Mouse (Mus musculus): Measurements from ENCODE around the gene Pmm1. TPM values are rescaled to one million over a fixed set of nuclear protein-coding genes. Genes with fewer than 3 reads are reported as not detected.
A peak's percentile ranks its signal among the peaks of the same experiment; 100 is the strongest.

Pmm1 gene
- polyA plus RNA-seq, 1 experiment from 2014 or later, result 17.1 TPM

- no peak for ATAC-seq (ENCODE audit: insufficient number of reproducible peaks, insufficient read depth, low FRiP score, low TSS enrichment, low read depth)
- H3K27ac ChIP-seq, result no peak overlapping the region
- WGBS, result 62% methylated on average over 8 of the region's 8 CpGs
Observed at GRCm38 (mm10) chr15:81956457-81956856, 4.3 kb downstream of the Pmm1 start.

GRCm38 (mm10) chr15:81955414-81955813 is 5.3 kb downstream of the Pmm1 start:
- H3K27me3 ChIP-seq, result no peaks in the 10 kb centered on the region
- no peak for ATAC-seq (ENCODE audit: insufficient number of reproducible peaks, insufficient read depth, low FRiP score, low TSS enrichment, low read depth)
- no peaks in the 10 kb centered on the region for H3K9me3 ChIP-seq
- H3K4me1 ChIP-seq (replicated peaks), result peaks cover 9% of the 10 kb centered on the region; the same call in 1 of the 2 replicates
- WGBS, result 91% methylated on average over 15 of the region's 15 CpGs
- peaks cover 11% of the 10 kb centered on the region for H3K36me3 ChIP-seq
- no peak overlapping the region for H3K9ac ChIP-seq (replicated peaks)
- no peak overlapping the region for H3K4me3 ChIP-seq (replicated peaks)
- no peak overlapping the region for H3K27ac ChIP-seq
- no peak overlapping the region for H3K4me2 ChIP-seq

More at GRCm38 (mm10) chr15:81956457-81956856, 4.3 kb downstream of the Pmm1 start:
- Histone ChIP-seq H3K4me3 (replicated peaks) (no peak overlapping the region), H3K9ac (replicated peaks) (no peak overlapping the region), H3K36me3 (peaks cover 11% of the 10 kb centered on the region), H3K4me1 (replicated peaks) (peaks cover 10% of the 10 kb centered on the region; the same call in 1 of the 2 replicates), H3K27me3 (no peaks in the 10 kb centered on the region), H3K4me2 (no peak overlapping the region), H3K9me3 (no peaks in the 10 kb centered on the region)

GRCm38 (mm10) chr15:81954716-81955115 is 6.0 kb downstream of the Pmm1 start:
- H3K27me3 ChIP-seq, result no peaks in the 10 kb centered on the region
- peaks cover 11% of the 10 kb centered on the region for H3K36me3 ChIP-seq
- 91% methylated on average over 6 of the region's 6 CpGs for WGBS
- no peak for ATAC-seq (ENCODE audit: insufficient number of reproducible peaks, insufficient read depth, low FRiP score, low TSS enrichment, low read depth)
- H3K9ac ChIP-seq (replicated peaks), result no peak overlapping the region
- no peak overlapping the region for H3K4me3 ChIP-seq (replicated peaks)
- H3K27ac ChIP-seq, result no peak overlapping the region
- H3K4me2 ChIP-seq, result no peak overlapping the region
- no peaks in the 10 kb centered on the region for H3K9me3 ChIP-seq
- H3K4me1 ChIP-seq (replicated peaks), result peaks cover 2% of the 10 kb centered on the region; the same call in 1 of the 2 replicates

GRCm38 (mm10) chr15:81954151-81954583 is 6.6 kb downstream of the Pmm1 start:
- Histone ChIP-seq H3K9ac (replicated peaks) (no peak overlapping the region), H3K4me2 (no peak overlapping the region), H3K36me3 (peaks cover 11% of the 10 kb centered on the region), H3K27me3 (no peaks in the 10 kb centered on the region), H3K9me3 (no peaks in the 10 kb centered on the region), H3K4me1 (replicated peaks) (no peaks in the 10 kb centered on the region), H3K4me3 (replicated peaks) (no peak overlapping the region), H3K27ac (no peak overlapping the region)
- 93% methylated on average over 9 of the region's 9 CpGs for WGBS
- no peak for ATAC-seq (ENCODE audit: insufficient number of reproducible peaks, insufficient read depth, low FRiP score, low TSS enrichment, low read depth)

GRCm38 (mm10) chr15:81952310-81952709 is 8.4 kb downstream of the Pmm1 start:
- H3K27me3 ChIP-seq, result no peaks in the 10 kb centered on the region
- peaks cover 12% of the 10 kb centered on the region for H3K36me3 ChIP-seq
- WGBS, result 76% methylated on average over 4 of the region's 4 CpGs
- no peak overlapping the region for H3K27ac ChIP-seq
- ATAC-seq (ENCODE audit: insufficient number of reproducible peaks, insufficient read depth, low FRiP score, low TSS enrichment, low read depth), result no peak
- H3K4me2 ChIP-seq, result no peak overlapping the region
- no peak overlapping the region for H3K9ac ChIP-seq (replicated peaks)
- no peak overlapping the region for H3K4me3 ChIP-seq (replicated peaks)
- H3K4me1 ChIP-seq (replicated peaks), result no peaks in the 10 kb centered on the region
- H3K9me3 ChIP-seq, result no peaks in the 10 kb centered on the region

- no peak overlapping the region for H3K27ac ChIP-seq
- ATAC-seq (ENCODE audit: insufficient number of reproducible peaks, insufficient read depth, low FRiP score, low TSS enrichment, low read depth), result no peak
- H3K4me1 ChIP-seq (replicated peaks), result no peaks in the 10 kb centered on the region
- no peaks in the 10 kb centered on the region for H3K9me3 ChIP-seq
- no peak overlapping the region for H3K4me2 ChIP-seq
- WGBS, result 85% methylated on average over 9 of the region's 9 CpGs
- H3K9ac ChIP-seq (replicated peaks), result no peak overlapping the region
- peaks cover 15% of the 10 kb centered on the region for H3K36me3 ChIP-seq
- H3K27me3 ChIP-seq, result no peaks in the 10 kb centered on the region
- H3K4me3 ChIP-seq (replicated peaks), result no peak overlapping the region
Observed at GRCm38 (mm10) chr15:81951159-81951558, 9.6 kb downstream of the Pmm1 start.

GRCm38 (mm10) chr15:81950716-81951115 is 10.0 kb downstream of the Pmm1 start:
- H3K36me3 ChIP-seq, result peaks cover 15% of the 10 kb centered on the region
- no peaks in the 10 kb centered on the region for H3K9me3 ChIP-seq
- no peak overlapping the region for H3K9ac ChIP-seq (replicated peaks)
- H3K4me3 ChIP-seq (replicated peaks), result no peak overlapping the region
- ATAC-seq (ENCODE audit: insufficient number of reproducible peaks, insufficient read depth, low FRiP score, low TSS enrichment, low read depth), result no peak
- H3K4me1 ChIP-seq (replicated peaks), result no peaks in the 10 kb centered on the region
- no peak overlapping the region for H3K4me2 ChIP-seq
- no peak overlapping the region for H3K27ac ChIP-seq
- 80% methylated on average over 5 of the region's 5 CpGs for WGBS
- H3K27me3 ChIP-seq, result no peaks in the 10 kb centered on the region

- WGBS, result 72% methylated on average over 11 of the region's 11 CpGs
- Histone ChIP-seq H3K4me3 (replicated peaks) (no peak overlapping the region), H3K4me2 (no peak overlapping the region), H3K36me3 (peaks cover 9% of the 10 kb centered on the region), H3K27me3 (no peaks in the 10 kb centered on the region), H3K9ac (replicated peaks) (no peak overlapping the region), H3K9me3 (no peaks in the 10 kb centered on the region), H3K27ac (no peak overlapping the region), H3K4me1 (replicated peaks) (no peaks in the 10 kb centered on the region)
- ATAC-seq (ENCODE audit: insufficient number of reproducible peaks, insufficient read depth, low FRiP score, low TSS enrichment, low read depth), result no peak
Observed at GRCm38 (mm10) chr15:81949476-81950131, 11.1 kb downstream of the Pmm1 start.

- Histone ChIP-seq H3K27me3 (no peaks in the 10 kb centered on the region), H3K9ac (replicated peaks) (no peak overlapping the region), H3K4me1 (replicated peaks) (no peaks in the 10 kb centered on the region), H3K36me3 (peaks cover 4% of the 10 kb centered on the region), H3K9me3 (no peaks in the 10 kb centered on the region), H3K27ac (no peak overlapping the region), H3K4me3 (replicated peaks) (no peak overlapping the region), H3K4me2 (no peak overlapping the region)
- WGBS, result 81% methylated on average over 10 of the region's 10 CpGs
- no peak for ATAC-seq (ENCODE audit: insufficient number of reproducible peaks, insufficient read depth, low FRiP score, low TSS enrichment, low read depth)
Observed at GRCm38 (mm10) chr15:81949076-81949475, 11.7 kb downstream of the Pmm1 start.

- 0 out of 2 replicates have a peak, but pooled peaks have one; percentile 24 for ATAC-seq (ENCODE audit: insufficient number of reproducible peaks, insufficient read depth, low FRiP score, low TSS enrichment, low read depth)
- Histone ChIP-seq H3K9me3 (no peaks in the 10 kb centered on the region), H3K36me3 (0 out of 2 replicates have a peak, but pooled peaks cover 3% of the 10 kb centered on the region), H3K4me1 (replicated peaks) (peaks cover 15% of the 10 kb centered on the region), H3K4me2 (no peak overlapping the region), H3K9ac (replicated peaks) (0 out of 2 replicates have a peak overlapping the region, but pooled peaks have one; percentile 18), H3K4me3 (replicated peaks) (no peak overlapping the region), H3K27me3 (no peaks in the 10 kb centered on the region), H3K27ac (no peak overlapping the region)
- WGBS, result 16% methylated on average over 9 of the region's 9 CpGs
Observed at GRCm38 (mm10) chr15:81943176-81943749, 17.5 kb downstream of the Pmm1 start.

- 87% methylated on average over 2 of the region's 2 CpGs for WGBS
- no peak overlapping the region for H3K27ac ChIP-seq
- H3K4me2 ChIP-seq, result no peak overlapping the region
- no peaks in the 10 kb centered on the region for H3K9me3 ChIP-seq
- no peaks in the 10 kb centered on the region for H3K36me3 ChIP-seq
- no peak overlapping the region for H3K9ac ChIP-seq (replicated peaks)
- ATAC-seq (ENCODE audit: insufficient number of reproducible peaks, insufficient read depth, low FRiP score, low TSS enrichment, low read depth), result no peak
- peaks cover 38% of the 10 kb centered on the region for H3K4me1 ChIP-seq (replicated peaks)
- H3K27me3 ChIP-seq, result peaks cover 7% of the 10 kb centered on the region
- H3K4me3 ChIP-seq (replicated peaks), result no peak overlapping the region
Observed at GRCm38 (mm10) chr15:81941010-81941409, 19.7 kb downstream of the Pmm1 start.

Data from limb, embryonic 12.5 days (tissue).